Mouse (Mus musculus) lung, adult 2 months (tissue): ENCODE measurements around the gene Dnase1l3.

Experiments used
- CTCF ChIP-seq: fragments of 200-500 bp; IDR thresholded peaks from 2 replicates; pipeline ENCODE4 v1.5.1; 2011; ENCODE audit warnings: mild to moderate bottlenecking, low read length, control low read depth; ENCODE audit not compliant: insufficient read depth
- POLR2A ChIP-seq: fragments of 200-500 bp; IDR thresholded peaks from 2 replicates; pipeline ENCODE4 v1.6.1; 2011; ENCODE audit warnings: low read depth, mild to moderate bottlenecking, control low read depth, low read length, borderline replicate concordance; ENCODE audit errors: extremely low read depth

DNA sequence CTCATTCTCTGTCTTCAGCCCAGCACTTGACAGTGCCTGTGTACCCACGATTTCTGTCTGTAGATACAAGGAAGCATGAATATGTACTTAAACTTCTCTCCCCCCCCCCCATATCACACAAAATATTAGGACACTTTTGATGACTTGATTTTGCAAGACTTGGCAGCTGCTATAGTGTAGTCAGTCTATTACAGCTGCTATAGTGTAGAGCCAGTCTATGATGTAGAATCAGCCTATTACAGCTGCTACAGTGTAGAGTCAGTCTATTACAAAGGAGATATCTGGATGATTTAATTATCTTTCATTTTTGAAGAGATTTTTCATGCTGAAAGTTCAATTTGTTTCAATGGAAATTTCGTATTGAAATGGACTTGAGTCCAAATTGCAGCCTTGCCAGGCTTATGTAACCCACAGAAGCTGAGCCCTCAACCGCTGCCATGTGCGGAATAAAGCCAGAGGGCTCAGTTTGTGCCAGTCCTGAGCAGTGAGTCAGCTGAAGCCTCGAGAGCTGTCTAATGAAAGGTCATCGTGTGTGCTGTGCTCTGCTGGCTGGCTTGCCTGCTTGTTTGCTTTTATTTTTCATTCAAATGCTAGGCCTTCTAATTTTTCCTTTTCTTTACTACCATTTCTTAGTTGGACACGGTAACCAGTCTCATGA is 44.5 kb upstream of the Dnase1l3 start:
- TF ChIP-seq CTCF = no peak
- no peak for TF ChIP-seq POLR2A
